Mouse (Mus musculus) kidney, adult 2 months (tissue): ENCODE data around the gene Smarce1.

ENCODE experiments used
- CTCF ChIP-seq: fragments of 200-500 bp; conservative IDR thresholded peaks from 2 replicates; pipeline ENCODE4 v1.5.1; 2011; ENCODE audit warnings: low read depth, mild to moderate bottlenecking, control low read depth, low read length, moderate library complexity, mixed read lengths; ENCODE audit not compliant: insufficient read depth, insufficient read length
- POLR2A ChIP-seq: fragments of 200-500 bp; IDR thresholded peaks from one replicate; pipeline ENCODE4 v1.6.1; 2011; ENCODE audit warnings: low read depth, low read length, control low read depth

GRCm38 (mm10) chr11:99169438-99169837 lies 61.4 kb downstream of the Smarce1 start:
- TF ChIP-seq POLR2A (no peak), CTCF (no peak)
